Mouse (Mus musculus): ENCODE measurements around the gene Gm9964. TPM values are rescaled to one million over a fixed set of nuclear protein-coding genes. Genes with fewer than 3 reads are reported as not detected.
A peak's percentile ranks its signal among the peaks of the same experiment; 100 is the strongest.
"Not testable (repeated sequence)": the region's sequence is repeated elsewhere in the genome, so short reads cannot be mapped to it uniquely, and the experiment has no call there.

The Gm9964 gene
- total RNA-seq, 1 experiment from 2014 or later, result not detected

GRCm38 (mm10) chr11:79264376-79264775 lies 32.3 kb downstream of the Gm9964 start:
- no peak for ATAC-seq (replicated peaks; ENCODE audit: insufficient number of reproducible peaks, low FRiP score, low TSS enrichment, poor library complexity, severe bottlenecking)

DNA sequence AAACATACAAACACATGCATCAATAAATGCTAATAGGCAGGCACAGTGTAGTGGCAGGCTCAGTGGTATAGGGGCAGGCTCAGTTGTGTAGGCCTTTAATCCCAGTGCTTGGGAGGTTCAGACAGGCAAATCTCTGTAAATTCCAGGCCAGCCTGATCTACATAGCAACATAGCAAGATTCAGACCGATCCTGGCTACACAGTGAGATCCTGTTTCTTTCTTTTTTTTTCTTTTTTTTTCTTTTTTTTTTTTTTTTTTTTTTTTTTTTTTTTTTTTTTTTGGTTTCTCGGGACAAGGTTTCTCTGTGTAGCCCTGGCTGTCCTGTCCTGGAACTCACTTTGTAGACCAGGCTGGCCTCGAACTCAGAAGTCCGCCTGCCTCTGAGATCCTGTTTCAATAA lies 36.6 kb downstream of the Gm9964 start:
- not testable (repeated sequence) for ATAC-seq (replicated peaks; ENCODE audit: insufficient number of reproducible peaks, low FRiP score, low TSS enrichment, poor library complexity, severe bottlenecking)

- ATAC-seq (replicated peaks; ENCODE audit: insufficient number of reproducible peaks, low FRiP score, low TSS enrichment, poor library complexity, severe bottlenecking), result peak; percentile 76
These were observed 38.0 kb downstream of the Gm9964 start for GRCm38 (mm10) chr11:79258738-79259137.

DNA sequence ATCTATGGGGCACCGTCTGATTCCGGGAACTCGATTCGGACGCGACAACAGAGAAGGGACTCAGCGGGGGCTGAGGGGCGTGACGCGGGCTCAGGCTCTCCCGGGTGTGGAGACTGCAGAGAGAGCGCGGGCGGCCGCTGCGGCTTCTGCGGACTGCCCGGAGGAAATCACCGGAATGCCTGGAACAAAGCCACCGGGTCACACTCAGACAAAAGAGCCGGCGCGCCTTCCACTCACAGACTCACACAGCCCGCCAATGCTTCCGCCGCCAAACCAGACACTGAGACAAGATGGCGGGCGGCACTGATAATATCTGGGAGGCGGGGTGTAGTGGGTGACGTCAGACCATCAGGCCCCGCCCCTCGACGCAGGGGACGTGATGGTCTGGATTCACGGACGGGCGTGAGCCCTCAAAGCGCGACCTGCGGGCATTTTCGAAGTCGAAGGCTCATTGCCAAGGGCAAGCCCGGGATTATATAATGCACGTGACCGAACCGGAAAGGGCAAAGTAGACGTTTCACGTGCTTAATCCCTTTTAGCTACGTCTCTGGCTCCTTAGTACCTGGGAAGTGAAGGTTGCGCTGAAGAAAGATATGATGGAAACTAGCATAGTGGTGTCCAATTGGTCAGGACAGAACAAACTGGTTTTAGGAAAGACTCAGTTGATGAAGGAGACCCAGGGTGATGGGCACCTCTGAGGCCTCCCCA lies 42.2 kb downstream of the Gm9964 start, which contains the start of gene Wsb1:
Gene Wsb1, minus strand, starts transcription at position 281 of the 708 bp plus-strand sequence.
- peak; percentile 94 for ATAC-seq (replicated peaks; ENCODE audit: insufficient number of reproducible peaks, low FRiP score, low TSS enrichment, poor library complexity, severe bottlenecking)

DNA sequence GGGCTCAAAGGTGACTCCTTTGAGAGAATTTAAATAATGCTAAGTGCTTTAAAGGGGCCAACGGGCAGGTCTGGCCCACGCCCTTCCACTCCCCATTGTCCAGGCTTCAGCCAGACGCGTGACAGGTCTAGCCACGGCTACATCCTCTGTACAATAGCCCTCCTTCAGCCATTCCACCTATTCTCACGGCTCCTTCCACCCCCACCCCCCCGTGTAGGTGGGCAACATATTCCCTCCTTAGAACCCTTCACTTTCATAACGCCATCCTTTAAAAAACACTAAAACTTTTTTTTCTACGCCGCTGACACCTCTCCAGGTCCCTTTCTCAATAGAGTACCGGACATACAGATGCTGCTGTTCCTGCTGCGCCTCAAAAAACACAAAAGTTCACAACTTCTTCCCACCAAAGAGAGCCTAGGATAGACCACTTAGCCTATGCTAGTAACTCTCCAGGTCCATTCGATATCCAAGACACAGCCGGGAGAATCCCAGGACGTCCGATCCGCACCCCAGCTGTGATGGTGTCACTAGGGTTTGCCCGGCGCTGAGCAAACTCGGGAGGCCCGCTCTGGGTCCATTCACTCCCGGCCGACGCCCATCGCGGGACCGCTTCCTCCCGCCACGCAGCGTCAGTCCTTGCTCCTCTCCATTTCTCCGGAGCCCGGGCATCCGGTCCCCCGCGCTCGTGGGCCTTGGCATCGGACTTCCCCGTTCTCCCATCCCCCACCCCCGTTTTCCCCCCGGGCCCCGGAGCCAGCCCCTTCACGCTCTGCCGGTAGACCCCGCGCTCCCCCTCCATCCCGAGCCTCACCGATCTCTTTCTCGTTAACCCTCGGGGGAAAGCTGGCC lies 42.9 kb downstream of the Gm9964 start:
- ATAC-seq (replicated peaks; ENCODE audit: insufficient number of reproducible peaks, low FRiP score, low TSS enrichment, poor library complexity, severe bottlenecking), result peak; percentile 37

GRCm38 (mm10) chr11:79252881-79253541 lies 43.7 kb downstream of the Gm9964 start:
- ATAC-seq (replicated peaks; ENCODE audit: insufficient number of reproducible peaks, low FRiP score, low TSS enrichment, poor library complexity, severe bottlenecking), result peak; percentile 69

Other genes starting within 250 kb of the Gm9964 start
- gene Ksr1, start 150.5 kb downstream of the Gm9964 start, total RNA-seq (2017), result 5.3 to 11.9 TPM (median 6.9 TPM) in 3 replicates
- 274 to 316 TPM (median 277 TPM) in 3 replicates for gene Wsb1, start 42.2 kb downstream of the Gm9964 start, total RNA-seq (2017)
- gene Nf1, start 42.8 kb upstream of the Gm9964 start, total RNA-seq (2017), result 13.7 to 20.7 TPM (median 16.1 TPM) in 3 replicates
- gene Omg, start 207.2 kb upstream of the Gm9964 start, total RNA-seq (2017), result 0.68 to 0.96 TPM (median 0.86 TPM) in 3 replicates
- 87.8 to 115 TPM (median 89.0 TPM) in 3 replicates for gene Evi2b, start 226.9 kb upstream of the Gm9964 start, total RNA-seq (2017)
- 5.3 to 20.4 TPM (median 14.3 TPM) in 3 replicates for gene Evi2, start 233.7 kb upstream of the Gm9964 start, total RNA-seq (2017)
- 136 to 257 TPM (median 204 TPM) in 3 replicates for gene Evi2a, start 233.7 kb upstream of the Gm9964 start, total RNA-seq (2017)

Data from monocyte, adult 5-6 weeks (primary cell).